Mouse (Mus musculus) neural tube, embryonic 14.5 days (tissue): ENCODE measurements around the gene Chic2. TPM values are rescaled to one million over a fixed set of nuclear protein-coding genes. Genes with fewer than 3 reads are reported as not detected.

Experiments used
- ATAC-seq: fragments of 200-750 bp; cut with Nextera tagmentation; 2 replicates; pipeline ENCODE4 v1.8.0; 2017; ENCODE audit warnings: low read depth, mild to moderate bottlenecking, moderate TSS enrichment, moderate library complexity
- H3K27ac ChIP-seq: fragments of 300-500 bp; sonication (generic); 2 replicates; pipeline ENCODE4 v1.5.1; 2014; ENCODE audit warnings: low read depth, mild to moderate bottlenecking, control low read depth, low read length, moderate library complexity, mixed read lengths
- H3K27me3 ChIP-seq: fragments of 300-500 bp; sonication (generic); 2 replicates; pipeline ENCODE4 v1.6.1; 2014; ENCODE audit warnings: low read length; ENCODE audit not compliant: control insufficient read depth, insufficient read depth
- H3K36me3 ChIP-seq: fragments of 300-500 bp; sonication (generic); 2 replicates; pipeline ENCODE4 v1.6.1; 2014; ENCODE audit warnings: low read length, mixed read lengths; ENCODE audit not compliant: control insufficient read depth, insufficient read depth
- H3K4me1 ChIP-seq: fragments of 300-500 bp; sonication (generic); 2 replicates; pipeline ENCODE4 v1.6.1; 2014; ENCODE audit warnings: low read length; ENCODE audit not compliant: control insufficient read depth, insufficient read depth
- H3K4me2 ChIP-seq: fragments of 300-500 bp; sonication (generic); 2 replicates; pipeline ENCODE4 v1.6.1; 2014; ENCODE audit warnings: mild to moderate bottlenecking, low read depth, low read length, control low read depth
- H3K4me3 ChIP-seq: fragments of 300-500 bp; sonication (generic); 2 replicates; pipeline ENCODE4 v1.5.1; 2014; ENCODE audit warnings: low read depth, low read length, control low read depth, mixed read lengths
- H3K9ac ChIP-seq: fragments of 300-500 bp; sonication (generic); replicated peaks from 2 replicates; pipeline ENCODE4 v1.6.1; 2014; ENCODE audit warnings: low read depth, mild to moderate bottlenecking, control low read depth, low read length, mixed read lengths
- H3K9me3 ChIP-seq: fragments of 300-500 bp; sonication (generic); 2 replicates; pipeline ENCODE4 v1.6.1; 2016; ENCODE audit warnings: low read length; ENCODE audit not compliant: control insufficient read depth
- WGBS: fragments of 180-500 bp; shearing (Covaris S2); extraction: QIAGEN DNeasy Blood & Tissue Kit; methylation state at CpG from one replicate; pipeline ENCODE4 v1.1.7; 2014; 5-methylcytosine and 5-hydroxymethylcytosine counted together
- polyA plus RNA-seq: library from polyadenylated mRNA; unstranded; fragments of >200 nt; fragmentation: Nextera tagmentation; extraction: Ambion mirVana; gene quantifications from 2 replicates; pipeline ENCODE4 v1.2.1, GENCODE M21; 2014

Gene Chic2
- polyA plus RNA-seq, 1 experiment from 2014 or later, result 50.1 TPM

DNA sequence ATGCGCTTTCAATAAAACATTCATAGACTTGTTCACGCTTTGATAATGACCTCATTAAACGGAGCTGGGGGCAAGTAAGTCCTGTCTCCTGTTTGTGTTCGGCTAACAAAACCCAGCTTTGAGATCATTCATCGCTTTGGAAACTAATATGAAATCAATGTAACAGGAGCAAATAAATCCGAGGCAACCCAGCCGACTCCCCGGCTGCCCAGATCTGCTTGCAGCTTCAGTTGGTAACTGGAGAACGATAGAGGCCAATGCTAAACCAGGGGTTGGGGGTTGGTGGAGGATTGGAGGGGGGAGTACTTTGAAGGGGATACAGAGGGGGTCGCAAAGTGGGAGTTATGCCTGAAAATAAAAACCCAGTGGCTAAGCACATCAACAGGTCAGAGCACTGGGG is 27.4 kb upstream of the Chic2 start:
- no peak for ATAC-seq
- peaks cover 61% of the 10 kb centered on the region for H3K27me3 ChIP-seq
- no peak overlapping the region for H3K27ac ChIP-seq
- no peak overlapping the region for H3K9ac ChIP-seq
- no peak overlapping the region for H3K4me2 ChIP-seq
- H3K4me1 ChIP-seq, result peaks cover 16% of the 10 kb centered on the region
- no peak overlapping the region for H3K4me3 ChIP-seq
- H3K36me3 ChIP-seq, result no peaks in the 10 kb centered on the region
- WGBS, result under 1% methylated on average over 10 of the region's 10 CpGs
- H3K9me3 ChIP-seq, result no peaks in the 10 kb centered on the region

DNA sequence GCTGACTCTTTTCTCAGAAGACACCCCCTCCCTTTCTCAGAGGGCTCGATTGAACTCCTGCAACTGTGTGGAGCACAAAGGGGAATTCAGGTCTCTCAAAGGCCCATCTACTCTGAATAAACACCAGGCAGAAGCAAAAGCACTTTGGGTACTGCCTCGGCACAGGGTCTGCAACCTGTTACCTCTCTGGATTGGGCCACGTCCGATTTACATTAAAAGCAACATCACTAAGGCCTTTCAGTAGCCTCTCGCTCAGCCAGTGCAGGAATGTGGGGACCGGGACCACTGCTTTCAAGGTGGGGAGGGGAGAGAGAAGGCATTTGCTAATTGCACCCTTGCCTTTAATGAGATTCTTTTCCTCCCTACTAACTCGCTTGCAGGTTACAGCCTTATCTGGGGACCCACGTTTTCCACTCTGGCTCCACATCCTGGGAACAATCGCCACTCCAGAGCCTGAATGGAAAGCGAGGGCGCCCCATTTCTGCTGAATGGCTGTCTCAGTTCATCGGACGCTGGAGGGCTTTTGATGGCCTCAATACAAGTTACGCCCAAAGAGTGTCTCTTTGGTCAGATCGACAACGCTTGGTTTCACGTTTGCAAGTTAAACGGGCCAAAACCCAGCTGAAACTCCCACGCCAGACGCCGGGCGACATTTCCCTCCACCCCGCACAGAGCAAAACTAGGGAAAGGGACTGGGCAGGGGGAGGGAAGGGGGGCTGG is 26.2 kb upstream of the Chic2 start:
- H3K9ac ChIP-seq, result no peak overlapping the region
- peaks cover 53% of the 10 kb centered on the region for H3K27me3 ChIP-seq
- no peak overlapping the region for H3K4me3 ChIP-seq
- ATAC-seq, result no peak
- H3K4me1 ChIP-seq, result peaks cover 12% of the 10 kb centered on the region
- no peak overlapping the region; the same call in 1 of the 2 replicates for H3K4me2 ChIP-seq
- H3K27ac ChIP-seq, result no peak overlapping the region
- WGBS, result under 1% methylated on average over 23 of the region's 23 CpGs
- H3K36me3 ChIP-seq, result no peaks in the 10 kb centered on the region
- no peaks in the 10 kb centered on the region for H3K9me3 ChIP-seq

DNA sequence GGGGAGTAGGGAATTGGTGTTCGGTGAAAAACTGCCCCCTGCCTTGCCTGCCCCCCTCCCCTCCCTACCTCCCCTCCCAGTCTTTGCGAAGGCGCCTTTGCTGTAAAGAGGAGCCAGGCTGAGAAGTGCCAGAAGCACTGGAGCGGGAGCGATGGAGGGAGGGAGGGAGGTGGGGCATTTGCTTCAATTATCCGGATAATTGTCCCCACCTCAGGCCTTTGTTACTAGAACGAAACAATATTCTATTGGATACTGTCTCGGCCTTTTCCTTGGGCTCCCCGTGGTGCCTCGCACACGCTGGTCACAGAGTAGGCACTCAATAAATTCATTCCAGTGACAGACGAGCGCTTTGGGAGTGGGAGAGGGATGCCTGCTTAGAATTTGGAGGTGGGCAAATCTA is 25.6 kb upstream of the Chic2 start:
- Histone ChIP-seq H3K27me3 (peaks cover 50% of the 10 kb centered on the region), H3K27ac (no peak overlapping the region), H3K36me3 (no peaks in the 10 kb centered on the region), H3K9me3 (no peaks in the 10 kb centered on the region), H3K4me1 (peaks cover 8% of the 10 kb centered on the region; the same call in 1 of the 2 replicates), H3K4me2 (no peak overlapping the region), H3K4me3 (no peak overlapping the region), H3K9ac (no peak overlapping the region)
- under 1% methylated on average over 13 of the region's 13 CpGs for WGBS
- no peak for ATAC-seq

DNA sequence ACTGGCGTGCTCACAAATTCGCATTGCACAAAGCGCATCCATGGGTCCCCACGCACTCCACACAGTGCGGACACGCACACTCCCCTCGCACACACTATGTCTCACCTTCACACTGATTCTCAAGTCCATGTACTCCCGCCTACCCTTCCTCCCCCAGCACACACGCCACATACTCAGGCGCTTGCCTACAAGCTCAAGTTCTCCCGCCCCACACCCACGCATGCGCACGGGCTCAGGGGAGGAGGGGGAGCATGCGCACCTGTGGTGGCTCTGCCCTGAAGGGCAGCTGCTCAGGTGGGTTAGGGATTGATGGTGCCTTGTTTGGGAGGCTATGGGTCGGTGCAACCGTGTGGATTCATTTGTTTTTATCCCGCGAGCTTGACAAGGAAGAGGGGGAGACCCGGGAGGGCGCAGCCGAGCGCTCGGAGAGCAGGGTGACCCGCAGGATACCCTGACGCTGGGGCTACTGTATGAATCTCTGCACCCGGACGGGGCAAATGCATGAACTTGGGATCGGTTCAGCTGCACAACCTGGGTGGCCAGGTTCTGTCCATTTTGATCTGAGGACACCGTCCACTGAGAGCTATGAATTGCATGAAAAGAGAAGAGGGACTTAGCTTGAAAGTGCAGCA is 22.7 kb upstream of the Chic2 start:
- H3K9ac ChIP-seq, result no peak overlapping the region; the same call in 1 of the 2 replicates
- H3K4me1 ChIP-seq, result no peaks in the 10 kb centered on the region
- peaks cover 27% of the 10 kb centered on the region for H3K27me3 ChIP-seq
- H3K4me3 ChIP-seq, result peak overlapping the region; percentile 46
- no peaks in the 10 kb centered on the region for H3K36me3 ChIP-seq
- H3K4me2 ChIP-seq, result peak overlapping the region; percentile 67
- H3K27ac ChIP-seq, result no peak overlapping the region
- no peaks in the 10 kb centered on the region for H3K9me3 ChIP-seq
- WGBS, result under 1% methylated on average over 30 of the region's 30 CpGs
- ATAC-seq, result peak; percentile 69

DNA sequence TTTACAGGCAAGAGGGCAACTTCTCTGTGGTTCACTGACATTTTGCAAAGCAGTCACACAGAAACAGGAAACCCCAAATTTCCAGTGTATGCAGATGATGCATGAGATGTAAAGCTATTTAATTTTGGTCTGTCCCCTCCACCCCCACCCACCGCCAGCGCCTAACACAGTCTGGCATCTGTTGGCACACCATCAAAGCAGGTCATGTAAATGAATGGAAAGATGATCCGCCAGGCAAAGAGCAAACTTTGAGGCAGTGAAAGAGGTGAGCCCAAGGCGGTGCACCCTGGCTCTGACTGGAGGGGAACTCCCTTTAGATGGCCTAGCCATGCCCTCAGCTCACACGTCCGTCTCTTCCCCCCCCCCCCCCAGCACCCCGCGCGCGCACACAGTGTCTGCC is 22.1 kb upstream of the Chic2 start:
- H3K27me3 ChIP-seq, result peaks cover 23% of the 10 kb centered on the region
- no peak overlapping the region for H3K9ac ChIP-seq
- H3K27ac ChIP-seq, result no peak overlapping the region
- H3K36me3 ChIP-seq, result no peaks in the 10 kb centered on the region
- no peak for ATAC-seq
- H3K4me1 ChIP-seq, result no peaks in the 10 kb centered on the region
- no peaks in the 10 kb centered on the region for H3K9me3 ChIP-seq
- H3K4me3 ChIP-seq, result peak overlapping the region; percentile 46; the same call in 1 of the 2 replicates
- 6% methylated on average over 5 of the region's 10 CpGs for WGBS
- peak overlapping the region; percentile 67 for H3K4me2 ChIP-seq

DNA sequence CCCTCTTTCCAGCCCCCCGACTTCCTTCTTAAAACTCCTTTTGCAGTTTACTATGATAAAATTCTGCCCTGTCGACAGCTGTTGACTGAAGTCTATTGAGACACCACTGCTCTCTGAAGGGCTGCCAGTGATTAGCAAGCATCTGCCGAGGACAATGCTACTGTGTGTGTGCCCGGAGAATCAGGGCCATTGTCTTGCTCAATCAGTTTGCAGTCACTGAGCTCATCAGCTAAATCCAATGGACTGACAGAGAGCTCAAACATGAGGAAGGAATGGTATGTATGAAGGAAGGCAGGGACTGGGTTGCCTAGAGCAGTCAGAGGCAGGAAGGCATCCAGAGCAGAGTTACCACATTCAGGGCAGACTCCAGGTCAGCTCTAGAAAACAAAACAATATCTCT is 18.6 kb upstream of the Chic2 start:
- H3K9ac ChIP-seq, result no peak overlapping the region
- no peaks in the 10 kb centered on the region for H3K9me3 ChIP-seq
- H3K4me2 ChIP-seq, result no peak overlapping the region
- no peaks in the 10 kb centered on the region for H3K36me3 ChIP-seq
- H3K27ac ChIP-seq, result no peak overlapping the region
- peaks cover 9% of the 10 kb centered on the region for H3K27me3 ChIP-seq
- no peak for ATAC-seq
- no peak overlapping the region for H3K4me3 ChIP-seq
- H3K4me1 ChIP-seq, result no peaks in the 10 kb centered on the region
- 31% methylated on average over 4 of the region's 4 CpGs for WGBS

DNA sequence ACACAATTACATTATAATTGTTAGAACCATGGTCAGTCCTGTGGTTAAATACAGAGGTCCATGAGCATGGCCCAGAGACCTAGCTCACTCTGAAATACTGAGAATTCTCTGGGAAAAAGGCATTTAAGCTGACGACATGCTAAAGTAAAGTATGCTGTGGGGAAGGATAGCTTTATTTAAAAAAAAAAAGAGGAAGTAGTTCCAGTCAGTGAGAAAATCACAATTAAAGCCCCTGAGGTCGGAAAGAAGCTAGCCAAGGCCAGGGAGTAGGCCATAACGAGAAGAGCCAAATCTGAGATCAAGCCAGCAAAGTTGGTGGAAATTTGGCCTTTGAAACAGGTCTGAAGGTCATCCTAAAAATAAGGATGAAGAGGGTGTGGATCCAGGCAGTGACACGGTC is 6.5 kb upstream of the Chic2 start:
- WGBS, result 90% methylated on average over 4 of the region's 4 CpGs
- no peaks in the 10 kb centered on the region for H3K4me1 ChIP-seq
- H3K9me3 ChIP-seq, result no peaks in the 10 kb centered on the region
- H3K4me2 ChIP-seq, result no peak overlapping the region
- no peak for ATAC-seq
- H3K9ac ChIP-seq, result no peak overlapping the region
- H3K27me3 ChIP-seq, result no peaks in the 10 kb centered on the region
- no peaks in the 10 kb centered on the region for H3K36me3 ChIP-seq
- H3K27ac ChIP-seq, result no peak overlapping the region
- H3K4me3 ChIP-seq, result no peak overlapping the region

DNA sequence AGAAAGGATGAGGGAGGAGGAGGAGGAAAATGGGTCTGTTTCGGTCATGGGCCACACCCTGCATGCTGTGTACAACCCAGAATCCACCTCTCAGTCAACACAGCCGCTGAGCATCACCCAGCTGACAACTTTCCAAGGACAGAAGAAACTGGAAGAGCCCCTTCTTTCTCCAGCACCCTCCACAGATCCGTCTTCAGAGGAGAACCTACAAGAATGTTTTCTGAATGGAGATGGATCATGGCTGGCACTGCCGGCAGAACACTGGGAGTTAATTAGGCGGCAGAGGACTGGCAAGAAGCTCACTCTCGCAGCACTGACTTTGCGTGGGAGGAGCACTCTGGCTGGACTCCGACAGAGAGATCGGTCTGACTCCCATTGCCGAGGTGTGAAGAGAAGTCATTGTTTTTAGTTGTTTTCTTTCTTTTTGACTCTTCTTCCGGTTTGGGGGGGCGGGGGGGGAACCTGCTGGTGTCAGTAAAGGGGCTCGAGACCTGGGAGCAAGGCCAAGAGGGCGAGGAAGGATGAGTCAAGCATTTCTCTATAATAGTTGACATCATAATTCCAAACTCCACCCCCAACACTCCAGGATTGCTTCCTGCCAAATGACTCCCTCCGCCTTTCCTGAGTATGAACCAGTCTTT is 2.2 kb upstream of the Chic2 start:
- H3K9ac ChIP-seq, result no peak overlapping the region
- H3K27ac ChIP-seq, result no peak overlapping the region
- H3K4me2 ChIP-seq, result no peak overlapping the region
- no peak for ATAC-seq
- H3K27me3 ChIP-seq, result 0 out of 2 replicates have a peak, but pooled peaks cover 4% of the 10 kb centered on the region
- H3K9me3 ChIP-seq, result no peaks in the 10 kb centered on the region
- peaks cover 13% of the 10 kb centered on the region for H3K4me1 ChIP-seq
- H3K36me3 ChIP-seq, result no peaks in the 10 kb centered on the region
- H3K4me3 ChIP-seq, result no peak overlapping the region
- 59% methylated on average over 15 of the region's 15 CpGs for WGBS

DNA sequence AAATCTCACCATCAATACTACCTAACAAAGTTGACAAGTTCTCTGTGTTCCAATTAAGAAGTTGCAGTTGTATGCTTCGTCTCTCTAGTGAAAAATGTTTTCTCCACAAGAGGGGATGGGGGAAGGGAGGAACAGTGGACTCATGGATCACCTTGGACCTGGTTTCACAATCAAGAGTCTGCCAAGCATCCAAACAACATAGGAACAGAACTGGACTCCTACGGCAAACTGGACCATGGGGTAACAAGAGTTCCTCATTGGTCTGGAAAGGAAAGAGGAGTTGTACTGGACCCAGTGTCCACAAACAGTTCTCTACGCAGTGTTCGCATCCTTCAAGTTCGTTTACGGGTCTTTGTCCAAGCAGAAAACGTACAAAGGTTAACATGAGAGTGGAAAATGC is 797 bp upstream of the Chic2 start:
- H3K4me1 ChIP-seq, result peaks cover 13% of the 10 kb centered on the region
- H3K9me3 ChIP-seq, result no peaks in the 10 kb centered on the region
- H3K36me3 ChIP-seq, result no peaks in the 10 kb centered on the region
- H3K9ac ChIP-seq, result no peak overlapping the region
- no peak overlapping the region for H3K27ac ChIP-seq
- H3K4me3 ChIP-seq, result no peak overlapping the region
- WGBS, result 92% methylated on average over 7 of the region's 7 CpGs
- H3K4me2 ChIP-seq, result no peak overlapping the region
- H3K27me3 ChIP-seq, result 0 out of 2 replicates have a peak, but pooled peaks cover 4% of the 10 kb centered on the region
- no peak for ATAC-seq
